Mouse (Mus musculus) heart, postnatal 0 days (tissue): ENCODE results near the gene Emcn.

ENCODE experiments used
- CTCF ChIP-seq: IDR thresholded peaks from 2 replicates; pipeline ENCODE4 v1.5.1; 2016; ENCODE audit warnings: antibody characterized with exemption, control low read depth, low read depth
- EP300 ChIP-seq: IDR thresholded peaks from 2 replicates; pipeline ENCODE4 v1.6.1; 2016; ENCODE audit warnings: antibody characterized with exemption, low read depth

DNA sequence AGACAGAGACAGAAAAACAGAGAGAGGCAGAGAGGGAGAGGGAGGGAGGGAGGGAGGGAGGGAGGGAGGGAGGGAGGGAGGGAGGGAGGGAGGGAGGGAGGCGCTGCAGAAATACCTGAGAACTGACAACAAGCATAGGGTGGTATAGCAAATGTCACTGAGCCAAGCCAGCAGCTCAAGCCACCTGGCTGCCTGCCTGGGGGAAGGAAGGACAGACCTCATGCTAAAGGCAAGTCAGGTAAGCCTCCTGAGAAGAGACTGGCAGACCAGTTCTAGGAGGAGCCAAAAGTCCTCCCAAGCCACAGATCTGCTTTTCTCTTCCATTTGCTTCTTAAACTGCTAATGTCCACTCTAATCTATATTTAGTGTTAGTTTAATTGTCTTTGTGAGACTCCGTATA is 22.5 kb upstream of the Emcn start:
- TF ChIP-seq CTCF (no peak), EP300 (no peak)
